Mouse (Mus musculus): ENCODE data around the gene Ddn.

The Ddn gene

GRCm38 (mm10) chr15:98777762-98778161, 31.5 kb downstream of the Ddn start, which contains the start of gene Wnt10b:
Wnt10b (minus strand) TSS chr15:98778150.
- ATAC-seq (ENCODE audit: insufficient number of reproducible peaks, low FRiP score, low TSS enrichment) = no peak

DNA sequence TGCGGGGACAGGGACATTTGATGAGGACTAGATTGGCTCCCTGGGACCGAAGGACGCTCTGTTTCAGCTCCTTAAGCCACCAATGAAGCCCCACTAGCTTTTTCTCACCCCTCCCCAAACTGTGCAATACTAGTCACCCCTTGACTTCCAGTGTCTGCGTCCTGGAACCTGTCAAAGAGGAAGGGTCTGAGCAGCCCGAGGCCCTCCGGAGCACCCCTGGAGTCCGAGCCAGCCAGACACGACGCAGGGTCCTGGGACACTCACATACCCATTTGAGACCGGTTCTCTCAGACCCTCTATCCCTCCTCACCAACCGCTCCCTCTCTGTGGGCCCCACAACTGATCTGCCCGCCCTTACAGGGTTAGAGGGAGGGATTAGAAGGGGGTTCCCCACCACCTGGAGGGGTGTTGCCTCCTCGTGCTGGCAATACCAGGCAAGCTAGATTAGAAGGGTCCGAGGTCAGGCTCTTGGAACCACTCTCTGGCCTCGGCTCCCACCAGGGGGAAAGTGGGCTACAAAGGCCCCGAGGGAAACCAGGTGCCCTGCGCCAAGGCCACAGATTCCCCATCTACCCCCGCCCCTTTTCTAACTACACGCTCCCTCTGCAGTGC, 32.2 kb downstream of the Ddn start:
- no peak for ATAC-seq (ENCODE audit: insufficient number of reproducible peaks, low FRiP score, low TSS enrichment)

GRCm38 (mm10) chr15:98776280-98777004, 32.8 kb downstream of the Ddn start:
- no peak for ATAC-seq (ENCODE audit: insufficient number of reproducible peaks, low FRiP score, low TSS enrichment)

DNA sequence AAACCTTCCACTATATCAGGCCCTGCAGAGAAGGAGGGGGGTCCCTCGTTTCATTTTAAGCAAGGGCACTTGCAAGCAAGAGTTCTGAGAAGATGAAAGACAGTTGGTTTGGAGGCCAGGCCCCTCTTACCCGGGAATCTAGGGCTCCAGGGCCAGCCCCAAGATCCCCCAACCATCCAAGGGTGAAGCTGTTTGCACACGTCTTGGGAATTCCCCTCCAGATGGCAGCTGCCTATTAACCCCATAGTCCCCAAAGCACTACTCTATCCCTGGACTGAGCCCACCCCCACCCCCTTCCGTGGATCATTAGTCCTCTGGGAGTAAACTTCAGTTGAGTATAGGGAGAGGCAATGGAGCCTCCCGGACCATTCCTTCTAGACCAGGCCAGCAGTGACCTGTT, 33.8 kb downstream of the Ddn start:
- ATAC-seq (ENCODE audit: insufficient number of reproducible peaks, low FRiP score, low TSS enrichment) = no peak

GRCm38 (mm10) chr15:98774096-98774495, 35.2 kb downstream of the Ddn start:
- no peak for ATAC-seq (ENCODE audit: insufficient number of reproducible peaks, low FRiP score, low TSS enrichment)

DNA sequence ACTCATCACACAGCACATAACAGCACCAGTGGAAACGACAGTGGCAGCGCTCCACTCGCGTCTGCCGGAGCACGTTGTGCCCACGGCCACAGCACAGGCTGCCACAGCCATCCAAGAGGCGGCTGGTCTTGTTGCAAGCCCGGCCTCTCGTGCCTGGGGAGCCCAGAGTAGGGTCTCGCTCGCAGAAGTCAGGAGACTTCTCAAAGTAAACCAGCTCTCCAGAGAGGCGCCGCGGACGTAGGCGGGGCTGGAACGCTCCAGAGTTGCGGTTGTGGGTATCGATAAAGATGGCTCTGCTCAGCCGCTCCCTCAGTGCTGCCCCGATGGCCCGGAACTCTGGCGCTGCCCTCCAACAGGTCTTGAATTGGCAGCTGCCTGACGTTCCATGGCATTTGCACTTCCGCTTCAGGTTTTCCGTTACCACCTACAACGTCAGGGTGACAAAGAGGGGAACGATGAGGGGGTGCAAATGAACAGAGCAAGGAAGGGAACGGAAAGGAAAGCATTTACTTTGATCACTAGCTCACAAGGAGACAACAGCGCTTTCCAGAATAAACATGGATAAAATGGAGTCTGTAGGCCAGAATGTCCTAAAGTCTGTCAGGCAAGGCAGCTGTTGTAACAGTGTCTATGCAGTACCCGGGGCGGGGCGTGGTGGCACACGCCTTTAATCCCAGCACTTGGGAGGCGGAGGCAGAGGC, 36.6 kb downstream of the Ddn start:
- ATAC-seq (ENCODE audit: insufficient number of reproducible peaks, low FRiP score, low TSS enrichment) = no peak

GRCm38 (mm10) chr15:98771813-98772425, 37.4 kb downstream of the Ddn start:
- no peak for ATAC-seq (ENCODE audit: insufficient number of reproducible peaks, low FRiP score, low TSS enrichment)

DNA sequence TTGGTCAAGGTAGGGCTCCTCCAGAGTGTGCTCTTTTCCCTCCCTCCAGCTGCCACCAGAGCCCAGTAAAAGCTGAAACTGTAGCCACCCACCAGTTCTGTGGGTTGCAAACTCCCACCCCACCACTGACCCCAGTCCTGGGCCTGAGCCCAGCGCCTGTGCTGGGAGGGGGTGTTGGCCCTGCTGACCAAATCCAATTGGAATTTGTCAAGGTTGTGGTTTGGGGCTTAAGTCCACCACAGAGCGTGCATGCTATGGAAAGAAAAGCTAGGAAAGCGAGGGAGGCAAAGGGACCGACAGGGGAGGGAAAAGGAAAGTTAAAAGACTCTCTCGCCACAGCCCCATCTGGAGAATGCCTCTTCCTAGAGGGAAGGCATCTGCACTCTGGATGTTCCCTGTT, 41.0 kb downstream of the Ddn start:
- no peak for ATAC-seq (ENCODE audit: insufficient number of reproducible peaks, low FRiP score, low TSS enrichment)

- no peak for ATAC-seq (ENCODE audit: insufficient number of reproducible peaks, low FRiP score, low TSS enrichment)
Measured at GRCm38 (mm10) chr15:98765929-98766328, 43.4 kb downstream of the Ddn start.

- peak; percentile 95 for ATAC-seq (ENCODE audit: insufficient number of reproducible peaks, low FRiP score, low TSS enrichment)
Measured at GRCm38 (mm10) chr15:98762670-98763529, 46.4 kb downstream of the Ddn start, which contains the start of gene Arf3. Arf3 (minus strand) TSS chr15:98763214.

GRCm38 (mm10) chr15:98762201-98762621, 47.1 kb downstream of the Ddn start:
- ATAC-seq (ENCODE audit: insufficient number of reproducible peaks, low FRiP score, low TSS enrichment) = peak; percentile 61; the same call in 1 of the 2 replicates

- ATAC-seq (ENCODE audit: insufficient number of reproducible peaks, low FRiP score, low TSS enrichment) = no peak
Measured at GRCm38 (mm10) chr15:98754125-98754524, 55.2 kb downstream of the Ddn start.
